Mouse (Mus musculus) adipocyte (in vitro differentiated cells): ENCODE data around the gene Tenm3.
A peak's percentile ranks its signal among the peaks of the same experiment; 100 is the strongest.

ENCODE experiments used
- DNase-seq: peaks from one replicate; pipeline ENCODE4 v3.0.0-alpha.2; 2016; ENCODE audit warnings: low spot score

Gene Tenm3

DNA sequence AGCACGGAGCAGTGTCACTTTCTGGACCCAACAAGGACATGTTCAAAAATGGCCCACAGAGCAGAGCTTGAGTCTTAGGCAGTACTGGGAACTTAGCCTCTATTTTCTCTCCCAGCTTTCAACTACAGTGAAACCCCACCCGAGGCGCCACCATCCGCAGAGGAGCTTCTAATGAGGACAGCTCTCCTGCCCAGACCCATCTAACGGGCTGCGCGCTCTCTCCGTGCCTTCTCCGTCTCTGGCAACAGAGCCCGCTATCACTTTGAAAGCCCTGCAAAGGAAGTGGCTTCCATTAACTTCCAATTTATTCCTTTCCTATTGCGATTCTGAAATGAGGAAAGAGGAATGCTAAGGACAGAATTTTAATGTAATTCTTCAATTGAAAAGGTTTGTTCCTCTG is 569.2 kb downstream of the Tenm3 start:
- no peak for DNase-seq

DNA sequence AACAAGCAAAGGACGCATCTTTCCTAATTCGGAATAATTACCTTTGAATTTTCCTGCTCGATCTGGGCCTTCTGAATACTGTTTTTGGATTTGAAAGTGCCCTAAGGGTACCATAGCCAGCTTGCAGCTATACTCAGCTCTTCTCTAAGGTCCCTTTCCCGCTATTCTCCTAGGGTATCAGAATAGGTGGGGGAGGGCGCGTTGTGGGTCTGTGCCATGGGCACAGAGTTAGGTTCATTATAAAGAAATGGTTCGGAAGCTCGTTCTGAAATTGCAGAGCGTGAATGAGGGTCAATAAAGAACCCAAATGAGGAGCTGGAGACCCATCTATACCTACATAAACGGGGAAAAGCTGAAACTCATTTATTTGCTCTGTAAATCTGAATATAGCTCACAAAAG is 575.1 kb downstream of the Tenm3 start:
- no peak for DNase-seq

DNA sequence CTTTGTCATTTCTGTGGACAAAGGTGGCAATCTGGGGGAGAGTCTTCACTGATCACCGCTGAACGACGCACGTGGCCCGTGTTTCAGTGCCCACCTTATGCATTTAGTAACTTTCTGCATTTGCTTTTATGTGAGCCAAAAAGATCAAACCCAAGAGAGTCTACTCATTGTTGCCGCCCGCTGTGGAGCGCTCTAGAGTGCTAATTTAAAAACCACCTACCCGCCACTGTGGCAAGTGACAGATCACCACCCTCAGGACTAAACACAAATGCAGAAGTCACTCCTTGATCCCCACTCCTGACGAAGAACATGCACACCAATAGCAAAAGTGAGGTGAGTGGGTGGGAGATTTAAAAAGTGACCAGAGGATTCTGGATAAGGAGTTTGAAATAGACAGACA is 583.5 kb downstream of the Tenm3 start:
- no peak for DNase-seq

DNA sequence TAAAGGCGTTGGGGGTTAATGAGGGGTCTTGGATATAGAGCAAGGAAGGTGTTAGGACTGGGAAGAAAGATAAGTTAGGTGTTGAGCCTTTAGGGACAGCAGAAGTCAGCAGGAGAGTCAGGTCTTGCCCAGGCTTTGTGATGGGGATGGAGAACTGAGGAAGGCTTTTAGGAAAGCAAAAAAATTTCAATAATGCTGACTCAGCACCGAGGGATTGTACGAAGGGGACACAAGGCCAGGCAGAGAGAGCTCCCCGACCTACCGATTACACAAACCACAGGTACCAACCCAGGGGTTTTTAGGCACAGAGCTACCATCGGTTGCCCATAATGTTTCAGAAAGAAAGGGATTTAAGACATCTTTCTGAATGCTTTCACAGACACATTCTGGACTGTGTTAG is 583.9 kb downstream of the Tenm3 start:
- no peak for DNase-seq

DNA sequence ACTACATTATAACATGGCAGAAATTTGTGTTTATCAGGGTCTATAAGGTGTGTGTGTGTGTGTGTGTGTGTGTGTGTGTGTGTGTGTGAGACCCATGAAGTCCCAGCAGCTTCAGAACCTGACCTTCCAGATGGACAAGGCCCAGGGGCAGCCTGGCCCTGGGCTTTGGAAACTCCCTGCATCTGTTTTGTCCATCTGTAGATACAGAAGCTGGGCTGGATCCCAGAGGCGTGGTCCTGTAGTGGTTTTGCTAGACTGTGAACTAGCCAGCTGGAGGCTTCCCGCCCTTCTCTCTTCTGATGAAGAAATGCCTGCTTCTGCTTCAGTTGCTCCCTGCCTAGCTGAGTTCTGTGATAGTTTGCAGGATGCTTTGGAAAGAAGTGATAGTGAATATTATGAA is 599.9 kb downstream of the Tenm3 start:
- DNase-seq = no peak

DNA sequence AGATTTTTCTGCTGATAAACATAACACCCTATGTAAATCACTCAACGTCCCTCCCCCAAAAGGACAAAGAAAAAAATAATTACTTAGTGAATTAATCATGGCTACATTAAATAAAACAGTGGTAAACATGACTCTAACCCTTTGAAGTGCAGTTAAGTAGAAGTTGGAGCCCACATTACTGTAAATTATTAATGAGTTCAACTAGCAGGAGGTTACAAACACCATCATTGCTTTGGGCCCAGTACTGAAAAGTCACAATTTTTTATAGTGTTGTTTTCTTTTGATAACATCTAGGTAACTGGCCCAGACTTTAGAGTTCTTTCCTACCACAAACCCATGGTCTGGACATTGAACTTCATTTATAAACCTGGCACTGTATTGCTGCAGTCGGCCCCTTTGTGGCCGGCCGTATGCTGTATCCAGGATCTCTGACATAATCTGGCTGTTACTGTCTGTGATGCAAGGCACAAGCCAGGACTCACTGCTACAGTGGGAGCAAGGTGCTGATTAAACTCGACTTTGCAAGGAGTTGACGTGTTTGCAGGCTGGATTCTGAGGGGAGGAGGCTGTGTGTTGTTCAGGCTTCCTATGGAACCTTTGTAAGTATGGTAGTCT is 602.7 kb downstream of the Tenm3 start:
- DNase-seq = no peak

DNA sequence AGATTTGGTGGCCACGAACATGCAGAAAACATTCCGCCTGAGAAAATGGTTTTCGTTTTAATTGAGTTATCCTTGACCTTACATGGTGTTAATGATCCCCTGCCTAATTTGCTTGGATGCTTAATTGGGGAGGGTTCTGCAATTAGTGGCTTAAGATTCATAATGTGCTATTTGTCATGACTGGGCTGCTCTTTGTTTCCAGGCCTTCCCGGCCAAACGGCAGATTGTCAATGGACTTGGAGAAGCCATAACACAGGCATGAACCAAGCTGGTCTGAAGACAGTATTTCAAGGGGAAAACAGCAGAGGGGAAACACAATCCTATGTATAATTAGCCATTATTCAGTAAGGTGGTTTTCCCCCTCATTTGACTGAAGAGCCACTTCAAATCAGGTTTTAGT is 606.8 kb downstream of the Tenm3 start:
- no peak for DNase-seq

DNA sequence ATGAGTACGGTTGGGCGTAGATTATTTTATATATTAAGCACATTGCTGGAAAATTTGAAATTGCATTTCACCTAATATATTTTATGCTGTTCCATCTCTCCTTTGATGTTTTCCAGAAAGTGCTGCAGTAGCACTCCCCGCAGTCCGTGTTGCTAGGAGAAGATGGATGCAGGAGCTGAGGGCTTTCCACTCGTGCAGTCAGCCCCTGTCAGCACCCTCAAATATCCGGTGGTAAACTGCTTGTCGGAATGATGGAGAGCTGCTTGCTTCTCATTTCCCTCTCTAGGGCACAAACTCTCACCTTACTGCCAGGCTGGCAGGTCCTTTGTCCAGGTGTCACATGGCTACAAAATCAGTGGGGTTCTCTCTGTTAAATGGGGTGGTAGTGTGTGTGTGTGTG is 610.8 kb downstream of the Tenm3 start:
- DNase-seq = no peak

DNA sequence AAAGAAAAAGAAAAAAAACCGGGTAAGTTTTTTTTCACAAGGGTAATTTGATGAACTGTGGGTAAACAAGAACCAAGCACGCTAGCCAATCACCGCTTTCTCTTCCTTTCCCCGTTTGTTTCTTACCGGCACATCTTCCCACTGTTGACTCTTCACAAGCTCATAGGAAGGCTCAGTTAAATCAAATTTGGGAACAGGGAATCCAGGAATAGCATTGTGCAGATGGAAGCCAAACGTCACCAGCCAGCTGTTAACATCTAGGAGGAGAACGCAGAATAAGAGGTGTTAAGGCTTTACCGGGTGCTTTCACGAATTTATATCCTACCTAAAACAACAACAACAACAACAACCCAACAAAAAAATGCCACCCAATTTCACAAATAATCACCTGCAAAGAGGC is 611.9 kb downstream of the Tenm3 start:
- no peak for DNase-seq

DNA sequence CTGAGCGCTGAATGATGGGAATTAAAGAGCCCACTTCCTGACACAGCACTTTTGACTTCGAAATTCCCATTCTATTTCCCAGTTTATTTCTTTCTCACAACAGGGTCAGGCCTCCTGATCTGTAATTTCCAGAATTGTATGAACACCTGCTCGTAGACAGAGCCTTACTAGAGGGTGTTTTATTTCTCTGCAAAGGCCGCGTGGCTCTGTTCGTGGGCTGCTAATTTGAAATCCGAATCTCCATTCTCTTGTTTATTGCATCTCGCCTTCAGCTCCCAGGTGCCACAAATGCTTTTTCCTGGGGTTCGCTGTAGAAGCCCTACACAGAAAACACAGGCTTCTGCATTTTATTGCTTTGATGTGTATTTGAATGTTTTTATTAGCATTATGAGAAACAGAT is 612.4 kb downstream of the Tenm3 start:
- no peak for DNase-seq

DNA sequence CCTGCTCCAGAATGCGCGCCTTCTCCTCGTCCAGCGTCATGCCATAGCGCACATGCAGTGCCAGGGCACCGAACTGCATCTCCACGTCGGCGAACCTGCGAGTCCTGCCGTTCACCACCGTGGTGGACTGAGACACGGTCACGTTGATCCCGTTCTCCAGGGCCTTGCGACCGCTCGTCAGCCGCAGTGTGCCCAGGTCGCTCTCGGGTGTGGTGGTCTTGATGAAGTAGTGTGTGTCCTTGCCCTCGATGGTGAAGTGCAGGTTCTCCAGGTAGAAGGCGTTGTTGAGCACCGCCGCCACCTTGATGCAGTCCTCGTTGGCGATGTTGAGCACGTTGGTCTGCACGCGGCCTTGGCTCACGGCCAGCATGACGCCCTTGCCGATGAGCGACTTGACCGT is 615.1 kb downstream of the Tenm3 start:
- DNase-seq = no peak

DNA sequence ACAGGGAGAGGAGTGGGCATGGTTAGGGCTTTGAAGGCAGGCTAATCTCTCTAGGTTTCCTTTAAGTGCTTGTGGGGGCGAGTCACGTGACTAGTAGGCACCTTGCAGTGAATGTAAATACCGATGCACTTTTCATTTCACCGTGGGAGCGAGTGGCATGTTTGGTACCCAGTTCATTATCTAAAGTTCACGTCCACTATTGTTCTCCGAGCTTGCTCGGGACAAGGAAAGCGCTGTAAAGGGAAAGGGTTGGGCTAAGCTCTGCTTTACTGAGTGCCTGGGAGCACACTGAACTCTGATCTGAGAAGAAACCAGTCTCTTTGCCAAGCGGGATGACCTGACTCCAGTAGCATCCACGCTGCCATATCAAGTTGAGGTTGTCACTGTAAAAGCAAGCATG is 619.0 kb downstream of the Tenm3 start:
- DNase-seq = no peak

DNA sequence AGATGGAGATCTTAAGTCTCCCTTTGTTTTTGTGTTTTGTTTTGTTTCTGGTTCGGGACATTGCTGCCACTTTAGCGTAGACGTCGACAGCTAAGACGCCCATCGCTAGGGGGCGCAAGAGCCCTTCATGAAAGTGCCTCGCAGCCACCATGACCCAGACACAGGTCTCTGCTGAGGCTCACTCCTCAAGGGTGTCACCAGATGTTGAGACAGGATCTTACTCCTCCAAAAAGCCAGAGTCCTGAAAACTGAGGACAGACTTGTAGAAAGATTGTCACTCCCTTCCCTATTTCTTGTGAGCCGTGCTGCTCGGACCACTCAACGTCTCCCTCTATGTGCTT is 621.4 kb downstream of the Tenm3 start:
- DNase-seq = peak; percentile 65

DNA sequence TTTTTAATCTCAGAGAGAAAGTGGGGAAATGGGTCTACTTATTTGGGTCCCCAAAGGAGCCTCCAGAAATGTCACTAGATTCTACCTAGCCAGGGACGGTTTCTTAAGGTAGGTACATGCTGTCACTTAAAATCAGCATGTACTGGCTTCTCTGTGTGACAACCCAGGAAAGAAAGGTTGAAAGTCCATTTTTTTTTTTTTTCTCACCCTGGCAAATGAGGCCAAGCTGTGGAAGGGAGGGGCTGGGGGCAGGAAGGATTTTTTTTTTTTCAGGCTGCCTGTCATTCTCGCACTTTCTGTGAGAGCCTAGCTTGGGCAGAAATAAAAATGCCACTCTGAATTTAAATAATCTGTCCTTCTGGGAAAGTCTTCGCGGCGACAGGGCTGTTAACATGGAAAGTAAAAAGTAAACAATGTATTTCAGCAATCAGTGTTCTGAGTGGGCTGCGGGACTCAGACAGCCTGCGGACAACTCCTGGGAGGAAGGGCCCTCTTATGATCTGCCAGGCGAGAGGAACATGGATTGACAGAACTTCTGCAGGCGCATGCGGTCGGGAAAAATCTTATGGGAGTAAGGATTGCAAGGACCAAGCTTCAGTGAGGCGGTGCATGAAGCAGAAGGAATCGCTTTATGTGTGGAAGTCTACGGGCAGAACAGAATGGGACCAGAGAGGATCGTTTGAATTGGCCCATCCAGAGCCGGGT is 621.9 kb downstream of the Tenm3 start:
- no peak for DNase-seq

DNA sequence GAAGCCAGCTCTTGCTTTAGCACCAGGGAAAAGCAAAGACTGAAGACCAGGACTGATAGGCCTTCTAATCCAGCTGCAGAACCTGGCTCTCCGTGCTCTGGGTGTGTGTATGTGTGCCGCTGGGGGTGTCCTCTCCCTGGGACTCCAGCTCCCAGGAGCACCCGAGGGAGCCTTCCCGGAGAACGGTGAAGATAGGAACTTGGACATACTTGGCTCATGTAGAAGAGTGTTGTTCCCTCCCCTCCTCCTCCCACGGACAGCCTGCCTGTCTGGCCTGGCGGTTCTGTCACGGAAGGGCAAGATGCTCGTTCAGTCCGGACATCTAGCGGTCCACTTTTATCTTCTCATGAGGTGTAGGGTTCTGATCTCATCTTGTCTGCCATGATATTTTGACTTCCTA is 622.4 kb downstream of the Tenm3 start:
- no peak for DNase-seq

DNA sequence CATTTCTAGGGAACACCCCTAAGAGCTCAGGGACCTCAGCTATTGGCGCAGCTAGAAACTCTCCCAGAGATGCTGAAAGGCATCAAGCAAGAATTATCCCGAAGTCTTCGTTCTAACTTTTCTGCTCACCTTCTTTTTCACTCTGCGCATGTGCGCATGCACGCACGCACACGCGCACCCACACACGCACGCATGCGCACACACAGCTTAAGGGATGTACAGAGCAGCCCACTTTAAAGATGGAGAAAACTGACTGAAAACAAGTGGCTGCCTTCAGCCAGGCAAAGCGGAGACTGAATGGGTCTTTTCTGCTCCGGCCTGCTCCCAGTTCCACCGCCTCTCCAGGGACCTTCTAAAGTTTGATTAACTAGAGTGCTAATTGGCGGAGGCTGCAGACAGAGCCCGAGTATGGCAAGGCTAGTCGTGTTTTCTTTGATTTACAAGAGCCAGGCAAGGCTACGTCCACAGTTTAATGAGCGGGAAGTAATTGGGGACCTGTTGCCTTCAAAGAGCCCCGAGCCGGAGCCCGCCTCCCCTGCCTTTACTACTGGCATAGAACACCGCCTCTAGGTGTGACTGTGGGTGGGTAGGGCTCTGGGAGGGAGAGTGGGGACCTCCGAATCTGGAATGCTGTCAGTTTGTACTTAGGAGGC is 623.1 kb downstream of the Tenm3 start:
- DNase-seq = no peak

DNA sequence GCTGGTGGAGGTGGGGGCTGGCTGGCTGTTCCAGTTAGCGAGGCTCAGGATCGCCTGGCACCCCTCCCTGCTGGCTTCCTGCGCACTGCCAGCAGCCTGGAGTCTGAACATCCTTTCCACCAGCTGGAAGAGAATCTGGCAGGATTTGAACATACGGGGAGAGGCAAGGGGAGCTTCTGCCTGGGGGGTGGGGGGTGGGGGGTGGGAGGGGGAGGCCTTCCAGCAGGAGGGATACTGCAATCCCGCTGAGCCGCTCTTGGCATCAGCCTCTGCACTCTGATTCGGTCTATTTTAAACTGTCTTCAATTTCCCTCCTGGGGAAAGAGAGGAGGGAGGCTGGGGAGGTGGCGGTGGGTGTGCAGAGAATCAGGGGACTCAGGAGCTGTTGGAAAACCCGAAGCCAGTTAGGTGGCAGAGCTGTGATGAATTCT is 628.7 kb downstream of the Tenm3 start:
- DNase-seq = no peak

DNA sequence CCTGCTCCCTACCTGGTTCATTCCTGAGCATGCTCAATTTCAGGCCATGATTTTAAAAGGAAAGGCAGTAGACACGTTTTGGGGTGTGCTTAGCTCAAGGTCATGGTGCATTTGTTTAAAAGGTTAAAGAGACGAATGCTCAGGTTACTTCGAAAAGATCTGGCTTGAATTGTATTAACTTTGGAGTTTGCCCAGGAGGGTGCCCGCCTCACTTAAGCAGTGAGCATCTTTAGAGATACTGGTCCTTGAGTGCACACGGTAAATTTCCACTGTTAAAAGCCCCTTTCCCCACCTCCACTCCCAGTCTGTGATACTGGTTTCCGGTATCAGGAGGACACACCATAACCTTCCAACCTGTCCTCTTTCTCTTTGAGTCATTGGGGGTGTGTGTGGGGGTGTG is 629.4 kb downstream of the Tenm3 start:
- DNase-seq = no peak

DNA sequence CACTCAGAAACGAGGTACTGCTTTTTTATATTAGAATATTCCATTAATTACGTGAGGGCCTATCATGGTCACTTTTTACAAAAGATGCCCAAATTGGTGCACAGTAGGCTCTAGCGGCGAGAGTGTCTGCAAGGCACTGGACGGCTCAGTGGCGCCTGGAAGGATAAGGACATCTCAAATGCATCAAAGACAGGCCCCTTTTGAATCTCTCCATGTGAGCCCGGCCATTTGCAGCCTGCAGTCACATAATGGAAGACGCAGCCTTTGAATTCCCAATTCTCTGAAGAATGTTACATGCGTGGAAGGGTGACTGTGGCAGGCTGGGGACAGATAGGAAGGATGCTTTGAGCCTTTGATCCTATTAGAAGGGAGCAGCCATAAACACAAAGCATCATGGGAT is 631.8 kb downstream of the Tenm3 start:
- no peak for DNase-seq

DNA sequence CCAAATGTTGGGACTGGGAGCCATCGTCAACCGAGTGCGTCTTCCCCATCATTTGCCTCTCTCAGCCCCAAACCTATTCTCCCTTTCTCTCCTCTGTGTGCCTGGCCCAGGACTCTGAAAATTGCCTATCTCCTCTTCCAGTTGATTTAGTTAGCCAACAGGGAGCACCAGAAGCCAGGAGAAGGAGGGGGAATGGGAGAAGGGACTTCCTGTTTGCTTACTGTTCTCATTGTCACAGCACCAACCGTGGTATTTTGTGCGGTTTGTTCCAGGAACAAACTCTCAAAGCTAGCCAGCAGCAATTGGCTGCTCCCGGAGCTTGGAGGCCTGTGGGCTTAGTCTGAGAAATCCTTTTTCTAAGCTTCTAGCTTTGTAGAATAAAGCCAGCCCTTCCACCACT is 636.2 kb downstream of the Tenm3 start:
- DNase-seq = no peak

DNA sequence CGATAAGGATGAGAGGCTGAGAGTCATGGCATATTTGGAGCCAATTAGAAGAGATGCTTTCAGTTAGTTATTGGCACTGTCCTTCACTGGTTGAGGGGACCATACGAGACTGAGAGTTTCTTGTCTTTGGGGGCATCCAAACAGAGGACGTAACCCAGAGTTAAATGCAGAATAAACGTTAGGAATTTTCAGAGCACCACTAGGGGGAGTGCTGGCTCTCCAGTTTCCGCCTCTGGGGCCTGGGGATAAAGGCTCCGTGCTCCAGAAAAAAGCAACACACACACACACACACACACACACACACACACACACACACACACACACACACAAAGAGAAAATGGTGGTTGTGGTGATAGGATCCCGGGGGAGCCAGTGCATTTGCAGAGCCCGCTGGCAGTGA is 636.8 kb downstream of the Tenm3 start:
- DNase-seq = no peak

DNA sequence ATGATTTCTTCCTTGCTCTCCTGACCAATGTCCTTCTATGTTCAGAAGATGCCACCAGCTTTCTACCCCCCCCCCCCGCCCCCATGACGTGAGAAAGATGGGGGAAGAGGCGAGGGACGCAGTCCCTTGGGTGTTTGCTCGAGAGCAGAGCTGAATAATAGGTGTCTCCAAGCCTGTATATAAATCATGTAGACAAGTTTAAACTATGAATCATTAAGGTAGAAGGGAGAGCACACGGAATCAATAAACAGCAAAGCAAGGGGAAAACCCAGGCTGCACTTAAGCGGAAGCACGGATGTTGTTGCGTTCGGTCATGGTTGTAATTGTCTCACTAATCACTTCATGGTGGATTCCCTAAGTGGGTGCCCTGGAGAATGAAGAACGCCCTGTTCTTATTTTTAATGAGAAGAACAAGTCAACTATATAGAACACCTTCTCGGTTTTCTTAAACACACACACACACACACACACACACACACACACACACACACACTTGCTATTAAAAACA is 638.9 kb downstream of the Tenm3 start:
- DNase-seq = no peak

DNA sequence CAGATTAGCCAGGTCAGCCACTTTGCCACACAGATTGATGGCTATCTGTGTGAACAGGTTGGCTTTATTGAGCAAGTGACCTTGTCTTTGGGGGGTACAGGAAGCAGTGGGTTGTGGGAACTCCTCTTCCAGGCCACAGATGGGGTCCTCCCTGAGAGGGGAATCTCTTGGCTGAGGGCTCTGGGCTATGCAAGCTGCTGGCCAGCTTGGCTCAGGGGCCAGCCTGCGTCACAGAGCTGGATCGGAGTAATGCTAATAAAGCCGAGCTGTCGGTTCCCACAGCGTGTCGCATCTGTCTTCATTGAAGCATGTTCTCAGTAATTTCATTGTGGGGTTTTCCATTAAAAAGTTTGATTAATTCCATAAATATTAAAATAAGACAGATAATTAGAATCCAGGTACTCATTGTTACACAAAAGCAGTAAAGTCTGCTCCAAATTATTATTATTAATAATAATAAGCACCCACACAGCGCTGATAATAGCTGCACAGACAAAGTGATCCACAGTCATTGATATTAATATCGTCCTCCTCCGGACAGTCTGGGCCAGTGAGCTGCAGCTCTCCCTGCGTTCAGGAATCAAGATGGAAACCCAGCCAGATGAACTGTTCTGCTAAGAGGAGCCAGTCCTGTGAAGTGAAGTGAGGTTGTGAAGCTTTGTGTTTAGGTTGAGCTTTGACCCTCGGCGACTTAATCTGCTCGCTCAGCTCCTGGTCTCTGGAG is 639.5 kb downstream of the Tenm3 start:
- no peak for DNase-seq
